Mouse (Mus musculus) intestine, embryonic 16.5 days (tissue): ENCODE measurements around the gene Wfdc2. TPM values are rescaled to one million over a fixed set of nuclear protein-coding genes. Genes with fewer than 3 reads are reported as not detected.
"Not testable (repeated sequence)": the region's sequence is repeated elsewhere in the genome, so short reads cannot be mapped to it uniquely, and the experiment has no call there.

Experiments used
- ATAC-seq: fragments of 200-750 bp; cut with Nextera tagmentation; 2 replicates; pipeline ENCODE4 v1.8.0; 2017; ENCODE audit warnings: moderate TSS enrichment, moderate library complexity
- H3K27ac ChIP-seq: fragments of 300-500 bp; sonication (generic); 2 replicates; pipeline ENCODE4 v1.5.1; 2014; ENCODE audit warnings: mild to moderate bottlenecking, low read length
- H3K27me3 ChIP-seq: fragments of 300-500 bp; sonication (generic); replicated peaks from 2 replicates; pipeline ENCODE4 v1.6.1; 2014; ENCODE audit warnings: low read length, control low read depth, mixed read lengths; ENCODE audit not compliant: control insufficient read depth, insufficient read depth
- H3K36me3 ChIP-seq: fragments of 300-500 bp; sonication (generic); 2 replicates; pipeline ENCODE4 v1.6.1; 2014; ENCODE audit warnings: low read length, control low read depth; ENCODE audit not compliant: control insufficient read depth, insufficient read depth
- H3K4me1 ChIP-seq: fragments of 300-500 bp; sonication (generic); 2 replicates; pipeline ENCODE4 v1.6.1; 2014; ENCODE audit warnings: low read length, control low read depth, mixed read lengths; ENCODE audit not compliant: control insufficient read depth, insufficient read depth
- H3K4me2 ChIP-seq: fragments of 300-500 bp; sonication (generic); 2 replicates; pipeline ENCODE4 v1.6.1; 2014; ENCODE audit warnings: low read depth, low read length, control low read depth
- H3K4me3 ChIP-seq: fragments of 300-500 bp; sonication (generic); 2 replicates; pipeline ENCODE4 v1.5.1; 2014; ENCODE audit warnings: mild to moderate bottlenecking, low read length
- H3K9ac ChIP-seq: fragments of 300-500 bp; sonication (generic); 2 replicates; pipeline ENCODE4 v1.6.1; 2014; ENCODE audit warnings: low read depth, low read length
- H3K9me3 ChIP-seq: fragments of 300-500 bp; sonication (generic); 2 replicates; pipeline ENCODE4 v1.6.1; 2016; ENCODE audit warnings: low read length, control low read depth; ENCODE audit not compliant: control insufficient read depth
- WGBS: fragments of 180-500 bp; shearing (Covaris S2); extraction: QIAGEN DNeasy Blood & Tissue Kit; methylation state at CpG from one replicate; pipeline ENCODE4 v1.1.7; 2014; 5-methylcytosine and 5-hydroxymethylcytosine counted together
- polyA plus RNA-seq: library from polyadenylated mRNA; unstranded; fragments of >200 nt; fragmentation: Nextera tagmentation; extraction: Ambion mirVana; gene quantifications from 2 replicates; pipeline ENCODE4 v1.2.1, GENCODE M21; 2015

Gene Wfdc2
- polyA plus RNA-seq, 1 experiment from 2014 or later, result 42.4 TPM

GRCm38 (mm10) chr2:164558991-164559645, 3.1 kb upstream of the Wfdc2 start:
- Histone ChIP-seq H3K36me3 (no peaks in the 10 kb centered on the region), H3K4me2 (0 out of 2 replicates have a peak overlapping the region, but pooled peaks have one; percentile 26), H3K9ac (no peak overlapping the region), H3K9me3 (no peaks in the 10 kb centered on the region), H3K4me3 (no peak overlapping the region), H3K27ac (no peak overlapping the region), H3K27me3 (no peaks in the 10 kb centered on the region), H3K4me1 (peaks cover 13% of the 10 kb centered on the region)
- 32% methylated on average over 16 of the region's 16 CpGs for WGBS
- ATAC-seq, result peak; percentile 44; the same call in 1 of the 2 replicates

GRCm38 (mm10) chr2:164560106-164560505, 2.1 kb upstream of the Wfdc2 start:
- ATAC-seq, result no peak
- Histone ChIP-seq H3K4me2 (no peak overlapping the region), H3K4me1 (peaks cover 13% of the 10 kb centered on the region), H3K36me3 (no peaks in the 10 kb centered on the region), H3K27me3 (no peaks in the 10 kb centered on the region), H3K4me3 (no peak overlapping the region), H3K9ac (no peak overlapping the region), H3K9me3 (no peaks in the 10 kb centered on the region), H3K27ac (no peak overlapping the region)
- 78% methylated on average over 8 of the region's 8 CpGs for whole genome bisulfite sequencing

GRCm38 (mm10) chr2:164563339-164564038, 1.3 kb downstream of the Wfdc2 start:
- peak overlapping the region; percentile 78 for H3K9ac ChIP-seq
- no peak overlapping the region for H3K27ac ChIP-seq
- no peaks in the 10 kb centered on the region for H3K9me3 ChIP-seq
- peaks cover 13% of the 10 kb centered on the region for H3K4me1 ChIP-seq
- peak overlapping the region; percentile 55 for H3K4me3 ChIP-seq
- under 1% methylated on average over 32 of the region's 32 CpGs for WGBS
- H3K4me2 ChIP-seq, result peak overlapping the region; percentile 97
- ATAC-seq, result peak; percentile 69
- no peaks in the 10 kb centered on the region for H3K36me3 ChIP-seq
- no peaks in the 10 kb centered on the region for H3K27me3 ChIP-seq

GRCm38 (mm10) chr2:164564346-164564745, 2.1 kb downstream of the Wfdc2 start:
- peaks cover 5% of the 10 kb centered on the region for H3K4me1 ChIP-seq
- no peak overlapping the region for H3K4me3 ChIP-seq
- H3K27me3 ChIP-seq, result no peaks in the 10 kb centered on the region
- 69% methylated on average over 5 of the region's 5 CpGs for WGBS
- H3K9me3 ChIP-seq, result no peaks in the 10 kb centered on the region
- no peak for ATAC-seq
- no peak overlapping the region for H3K4me2 ChIP-seq
- no peak overlapping the region for H3K9ac ChIP-seq
- no peak overlapping the region for H3K27ac ChIP-seq
- no peaks in the 10 kb centered on the region for H3K36me3 ChIP-seq

GRCm38 (mm10) chr2:164566997-164567396, 4.8 kb downstream of the Wfdc2 start:
- Histone ChIP-seq H3K9ac (no peak overlapping the region), H3K27ac (no peak overlapping the region), H3K27me3 (no peaks in the 10 kb centered on the region), H3K4me1 (peaks cover 5% of the 10 kb centered on the region), H3K36me3 (no peaks in the 10 kb centered on the region), H3K4me2 (no peak overlapping the region), H3K4me3 (no peak overlapping the region), H3K9me3 (no peaks in the 10 kb centered on the region)
- ATAC-seq, result no peak
- WGBS, result 89% methylated on average over 2 of the region's 2 CpGs

GRCm38 (mm10) chr2:164567460-164567859, 5.2 kb downstream of the Wfdc2 start:
- WGBS, result 93% methylated on average over 5 of the region's 5 CpGs
- no peaks in the 10 kb centered on the region for H3K36me3 ChIP-seq
- no peaks in the 10 kb centered on the region for H3K9me3 ChIP-seq

GRCm38 (mm10) chr2:164573359-164573758, 11.1 kb downstream of the Wfdc2 start, which contains the start of gene Spint3:
Gene Spint3 (minus strand): TSS chr2:164573459.
- not testable (repeated sequence) for H3K27me3 ChIP-seq, H3K9ac ChIP-seq, H3K36me3 ChIP-seq, ATAC-seq, H3K27ac ChIP-seq, H3K4me2 ChIP-seq, H3K4me1 ChIP-seq, H3K9me3 ChIP-seq, H3K4me3 ChIP-seq
- 83% methylated on average over 6 of the region's 6 CpGs for WGBS

More at GRCm38 (mm10) chr2:164567460-164567859, 5.2 kb downstream of the Wfdc2 start:
- no peak overlapping the region for H3K4me2 ChIP-seq
- no peak overlapping the region for H3K27ac ChIP-seq
- no peak overlapping the region for H3K9ac ChIP-seq
- no peak overlapping the region for H3K4me3 ChIP-seq
- no peaks in the 10 kb centered on the region for H3K27me3 ChIP-seq
- no peak for ATAC-seq
- peaks cover 5% of the 10 kb centered on the region for H3K4me1 ChIP-seq

GRCm38 (mm10) chr2:164585025-164585725, 23.0 kb downstream of the Wfdc2 start, which contains the start of gene Wfdc6a:
Gene Wfdc6a (minus strand): TSS chr2:164585447.
- H3K9ac ChIP-seq, H3K36me3 ChIP-seq, H3K27me3 ChIP-seq, ATAC-seq, H3K4me3 ChIP-seq, H3K4me1 ChIP-seq, H3K9me3 ChIP-seq, H3K4me2 ChIP-seq: not testable (repeated sequence)
- peak within 1 kb of the TSS; percentile 50; the same call in 1 of the 2 replicates for H3K27ac ChIP-seq
- 52% methylated on average over 13 of the region's 13 CpGs for WGBS

- H3K4me3 ChIP-seq, result no peak overlapping the region
- H3K36me3 ChIP-seq, result no peaks in the 10 kb centered on the region
- WGBS, result 3% methylated on average over 4 of the region's 4 CpGs
- H3K4me2 ChIP-seq, result no peak overlapping the region
- H3K4me1 ChIP-seq, result no peaks in the 10 kb centered on the region
- H3K9ac ChIP-seq, result no peak overlapping the region
- no peaks in the 10 kb centered on the region for H3K27me3 ChIP-seq
- H3K27ac ChIP-seq, result no peak overlapping the region
- no peak for ATAC-seq
- H3K9me3 ChIP-seq, result no peaks in the 10 kb centered on the region
These were observed 29.8 kb downstream of the Wfdc2 start for GRCm38 (mm10) chr2:164592014-164592413.
